Mouse (Mus musculus) heart, postnatal 36 days (tissue): Measurements from ENCODE around the gene Papolg. TPM values are rescaled to one million over a fixed set of nuclear protein-coding genes. Genes with fewer than 3 reads are reported as not detected.

Source experiments
- total RNA-seq, 2 experiments: library from RNA; stranded (reverse); gene quantifications; 2 replicates each; pipeline ENCODE4 v1.2.3; 2021

Gene Papolg
- total RNA-seq, 2 experiments from 2014 or later, result 7.2 to 7.4 TPM

Other genes with a start within 250 kb of the Papolg start
- 10 to 100 TPM in 1 of 2 experiments, 1 to 10 TPM in 1; 8.8 to 12.8 TPM for gene Pus10, start 229.6 kb downstream of the Papolg start, total RNA-seq
- 10 to 100 TPM; 27.0 to 31.2 TPM for gene Pex13, start 229.3 kb downstream of the Papolg start, total RNA-seq
- 1 to 10 TPM; 8.1 to 8.5 TPM for gene Rel, start 124.3 kb downstream of the Papolg start, total RNA-seq
- gene A830031A19Rik, start 179.8 kb upstream of the Papolg start, total RNA-seq, result not detected
- 1 to 10 TPM; 4.5 to 5.0 TPM for gene Bcl11a, start 182.8 kb upstream of the Papolg start, total RNA-seq